Mouse (Mus musculus): ENCODE measurements around the gene Ppp1r15a. TPM values are rescaled to one million over a fixed set of nuclear protein-coding genes. Genes with fewer than 3 reads are reported as not detected.

Ppp1r15a gene
- polyA plus RNA-seq, 1 experiment: 13.5 TPM

- peak; percentile 54 for DNase-seq (ENCODE audit: low read depth)
- no peak for TF ChIP-seq CTCF (IDR thresholded peaks at IDR 0.05; ENCODE audit: borderline replicate concordance, extremely low read depth, insufficient read depth, insufficient read length)
Observed at GRCm38 (mm10) chr7:45475291-45475969, 50.6 kb downstream of the Ppp1r15a start.

Other genes with a start within 250 kb of the Ppp1r15a start
- gene Slc6a21, start 248.8 kb downstream of the Ppp1r15a start, polyA plus RNA-seq (2012; rRNA removed): 0.11 TPM in 1 of 2 replicates, not detected in the other
- gene Trpm4, start 192.5 kb downstream of the Ppp1r15a start, polyA plus RNA-seq (2012; rRNA removed): 19.0 and 20.3 TPM in 2 replicates
- gene Hrc, start 191.0 kb downstream of the Ppp1r15a start, polyA plus RNA-seq (2012; rRNA removed): 0.48 and 1.3 TPM in 2 replicates
- gene Ppfia3, start 159.2 kb downstream of the Ppp1r15a start, polyA plus RNA-seq (2012; rRNA removed): 56.7 and 60.0 TPM in 2 replicates
- 15.7 and 17.6 TPM in 2 replicates for gene Lin7b, start 155.7 kb downstream of the Ppp1r15a start, polyA plus RNA-seq (2012; rRNA removed)
- 643 and 713 TPM in 2 replicates for gene Snrnp70, start 130.5 kb downstream of the Ppp1r15a start, polyA plus RNA-seq (2012; rRNA removed)
- 0.03 TPM in 1 of 2 replicates, not detected in the other for gene Kcna7, start 120.6 kb downstream of the Ppp1r15a start, polyA plus RNA-seq (2012; rRNA removed)
- 0.23 and 0.27 TPM in 2 replicates for gene Ntf5, start 112.6 kb downstream of the Ppp1r15a start, polyA plus RNA-seq (2012; rRNA removed)
- gene Lhb, start 105.4 kb downstream of the Ppp1r15a start, polyA plus RNA-seq (2012; rRNA removed): 1.1 and 1.7 TPM in 2 replicates
- 26.7 and 30.6 TPM in 2 replicates for gene Gys1, start 91.4 kb downstream of the Ppp1r15a start, polyA plus RNA-seq (2012; rRNA removed)
- gene Ruvbl2, start 88.2 kb downstream of the Ppp1r15a start, polyA plus RNA-seq (2012; rRNA removed): 125 and 158 TPM in 2 replicates
- 2,346 and 2,481 TPM in 2 replicates for gene Ftl1, start 66.4 kb downstream of the Ppp1r15a start, polyA plus RNA-seq (2012; rRNA removed)
- 168 and 237 TPM in 2 replicates for gene Bax, start 59.4 kb downstream of the Ppp1r15a start, polyA plus RNA-seq (2012; rRNA removed)
- 0.11 and 0.18 TPM in 2 replicates for gene Tulp2, start 44.4 kb downstream of the Ppp1r15a start, polyA plus RNA-seq (2012; rRNA removed)
- 0.30 TPM in 1 of 2 replicates, not detected in the other for gene Gm45808, start 39.5 kb downstream of the Ppp1r15a start, polyA plus RNA-seq (2012; rRNA removed)
- gene Dhdh, start 37.5 kb downstream of the Ppp1r15a start, polyA plus RNA-seq (2012; rRNA removed): 2.0 and 2.8 TPM in 2 replicates
- 92.0 and 111 TPM in 2 replicates for gene Nucb1, start 15.9 kb downstream of the Ppp1r15a start, polyA plus RNA-seq (2012; rRNA removed)
- gene Plekha4, start 62 bp upstream of the Ppp1r15a start, polyA plus RNA-seq (2012; rRNA removed): 1.7 and 3.6 TPM in 2 replicates
- 0.25 and 0.44 TPM in 2 replicates for gene Hsd17b14, start 28.6 kb upstream of the Ppp1r15a start, polyA plus RNA-seq (2012; rRNA removed)
- 29.5 and 40.2 TPM in 2 replicates for gene Bcat2, start 43.9 kb upstream of the Ppp1r15a start, polyA plus RNA-seq (2012; rRNA removed)
- 0.13 TPM in 1 of 2 replicates, not detected in the other for gene Fgf21, start 89.2 kb upstream of the Ppp1r15a start, polyA plus RNA-seq (2012; rRNA removed)
- gene Fut1, start 91.0 kb upstream of the Ppp1r15a start, polyA plus RNA-seq (2012; rRNA removed): 0.06 and 0.14 TPM in 2 replicates
- gene Izumo1, start 95.5 kb upstream of the Ppp1r15a start, polyA plus RNA-seq (2012; rRNA removed): 0.13 and 0.16 TPM in 2 replicates
- gene Rasip1, start 101.2 kb upstream of the Ppp1r15a start, polyA plus RNA-seq (2012; rRNA removed): 11.6 and 17.6 TPM in 2 replicates
- gene Mamstr, start 113.7 kb upstream of the Ppp1r15a start, polyA plus RNA-seq (2012; rRNA removed): 3.2 and 4.0 TPM in 2 replicates
- gene Fut2, start 140.1 kb upstream of the Ppp1r15a start, polyA plus RNA-seq (2012; rRNA removed): 0.10 and 0.16 TPM in 2 replicates
- 0.64 and 2.1 TPM in 2 replicates for gene Ntn5, start 157.8 kb upstream of the Ppp1r15a start, polyA plus RNA-seq (2012; rRNA removed)
- 0.66 and 1.1 TPM in 2 replicates for gene Sec1, start 168.1 kb upstream of the Ppp1r15a start, polyA plus RNA-seq (2012; rRNA removed)
- 81.4 and 108 TPM in 2 replicates for gene Car11, start 173.6 kb upstream of the Ppp1r15a start, polyA plus RNA-seq (2012; rRNA removed)
- 7.6 and 8.4 TPM in 2 replicates for gene Dbp, start 178.8 kb upstream of the Ppp1r15a start, polyA plus RNA-seq (2012; rRNA removed)
- gene Rpl18, start 189.2 kb upstream of the Ppp1r15a start, polyA plus RNA-seq (2012; rRNA removed): 640 and 749 TPM in 2 replicates
- 33.0 and 39.8 TPM in 2 replicates for gene Sphk2, start 191.7 kb upstream of the Ppp1r15a start, polyA plus RNA-seq (2012; rRNA removed)
- 0.68 and 0.83 TPM in 2 replicates for gene Fam83e, start 194.9 kb upstream of the Ppp1r15a start, polyA plus RNA-seq (2012; rRNA removed)
- not detected in 2 replicates for gene Spaca4, start 199.5 kb upstream of the Ppp1r15a start, polyA plus RNA-seq (2012; rRNA removed)

Measured in brain, embryonic 14.5 days (tissue).